8 mouse cellular contexts compared by ENCODE assay signal in the genomic region with DNA sequence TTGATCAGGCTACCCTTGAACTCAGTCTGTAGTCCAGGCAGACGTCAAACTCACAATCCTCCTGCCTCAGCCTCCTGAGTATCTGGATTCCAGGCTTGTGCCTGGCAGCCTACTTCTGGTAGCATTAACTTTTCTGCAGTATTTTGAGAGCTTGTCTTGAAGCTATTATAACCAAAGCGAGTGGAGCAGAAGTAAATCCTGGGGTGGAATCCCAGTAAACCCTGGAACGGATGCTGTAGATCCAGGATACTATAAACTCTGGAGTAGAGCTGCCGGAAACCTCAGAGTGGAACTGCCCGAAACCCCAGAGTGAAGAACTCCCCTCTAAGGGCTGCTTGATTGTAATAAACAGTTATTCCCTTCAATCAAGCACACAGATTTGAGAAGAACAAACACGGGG. TPM values are rescaled to one million over a fixed set of nuclear protein-coding genes. Genes with fewer than 3 reads are reported as not detected.
A peak's percentile ranks its signal among the peaks of the same experiment; 100 is the strongest.
DNase-seq lines count a peak whose midpoint lies in the region.

No protein-coding gene starts in this region.

- intact Hi-C loops in left cerebral cortex, postnatal 25 days (cut with DNase I) = loop anchor here (5.0 kb wide), 1 partner anchor 50 kb away; no protein-coding TSS in a partner anchor
- intact Hi-C loops in gastrocnemius, postnatal 36 days (cut with DNase I) = no loop called here

- DNase-seq in layer of hippocampus, adult 9-11 months = peak; percentile 25
- no peak for DNase-seq in layer of hippocampus, adult 9-10 months (ENCODE audit: low spot score)
- peak; percentile 72 for DNase-seq in MN1 (ENCODE audit: low spot score)
- peak; percentile 69 for DNase-seq in brain, adult 2 months (ENCODE audit: low read depth, low spot score)
- DNase-seq in left cerebral cortex, postnatal 25 days (ENCODE audit: low spot score in 2 of 2) = peak; percentile 37 to 60
- no peak for DNase-seq in gastrocnemius, postnatal 10 days
- DNase-seq in urinary bladder, postnatal 10 days (ENCODE audit: low spot score) = no peak
- DNase-seq in gastrocnemius, postnatal 36 days = no peak

RNA-seq across cellular contexts. Expression of a gene that starts 9.7 kb away (rescaled TPM):
- 1 to 10 TPM; 1.7 to 2.1 TPM for total RNA-seq in left cerebral cortex, postnatal 25 days (2021)
- 1 to 10 TPM; 2.5 to 2.8 TPM for total RNA-seq in gastrocnemius, postnatal 10 days (2021)
- total RNA-seq in gastrocnemius, postnatal 36 days (2021) = under 1 TPM in 1 of 2 experiments, not detected in 1; 0.62 TPM

RNA-seq across cellular contexts. Expression of a gene that starts 18.8 kb away (rescaled TPM):
- 10 to 100 TPM; 27.8 to 34.8 TPM for total RNA-seq in left cerebral cortex, postnatal 25 days (2021)
- under 1 TPM in 1 of 2 experiments, not detected in 1; 0.11 TPM for total RNA-seq in gastrocnemius, postnatal 10 days (2021)
- total RNA-seq in gastrocnemius, postnatal 36 days (2021) = not detected

RNA-seq across cellular contexts. Expression of a gene that starts 51.4 kb away (rescaled TPM):
- 100 to 1,000 TPM; 261 to 283 TPM for total RNA-seq in left cerebral cortex, postnatal 25 days (2021)
- total RNA-seq in gastrocnemius, postnatal 10 days (2021) = 100 to 1,000 TPM; 228 to 240 TPM
- total RNA-seq in gastrocnemius, postnatal 36 days (2021) = 100 to 1,000 TPM; 452 to 656 TPM

RNA-seq across cellular contexts. Expression of a gene that starts 56.9 kb away (rescaled TPM):
- 10 to 100 TPM; 61.8 to 61.9 TPM for total RNA-seq in left cerebral cortex, postnatal 25 days (2021)
- total RNA-seq in gastrocnemius, postnatal 10 days (2021) = 10 to 100 TPM; 32.3 to 35.7 TPM
- 10 to 100 TPM; 34.1 to 34.9 TPM for total RNA-seq in gastrocnemius, postnatal 36 days (2021)

Comparison
In these comparisons a context has a peak if more than half of its experiments do, and no peak if none do; other contexts are left out.
1. DNase-seq: peak in layer of hippocampus, adult 9-11 months (single experiment), MN1 (single experiment), brain, adult 2 months (single experiment) and left cerebral cortex, postnatal 25 days (2 of 2); none in layer of hippocampus, adult 9-10 months (single experiment), gastrocnemius, postnatal 10 days (single experiment), urinary bladder, postnatal 10 days (single experiment) and gastrocnemius, postnatal 36 days (0 of 2).
2. RNA of a gene that starts 18.8 kb away (total RNA-seq): 27.8 to 34.8 TPM in left cerebral cortex, postnatal 25 days; 0.11 TPM in gastrocnemius, postnatal 10 days and not detected in gastrocnemius, postnatal 36 days; every median in the first group is over 10 times any median in the second.